Mouse (Mus musculus) embryonic facial prominence, embryonic 12.5 days (tissue): ENCODE results near the gene March10. TPM values are rescaled to one million over a fixed set of nuclear protein-coding genes. Genes with fewer than 3 reads are reported as not detected.

Source experiments
- ATAC-seq: fragments of 200-750 bp; cut with Nextera tagmentation; 2 replicates; pipeline ENCODE4 v1.8.0; 2017; ENCODE audit not compliant: insufficient number of reproducible peaks, insufficient read depth, low FRiP score, low TSS enrichment
- H3K27ac ChIP-seq: fragments of 300-500 bp; sonication (generic); 2 replicates; pipeline ENCODE4 v1.5.1; 2016; ENCODE audit warnings: mild to moderate bottlenecking
- H3K27me3 ChIP-seq: fragments of 300-500 bp; sonication (generic); 2 replicates; pipeline ENCODE4 v1.6.1; 2016; ENCODE audit warnings: mild to moderate bottlenecking, moderate library complexity
- H3K36me3 ChIP-seq: fragments of 300-500 bp; sonication (generic); 2 replicates; pipeline ENCODE4 v1.6.1; 2016; ENCODE audit warnings: mild to moderate bottlenecking
- H3K4me1 ChIP-seq: fragments of 300-500 bp; sonication (generic); 2 replicates; pipeline ENCODE4 v1.6.1; 2016
- H3K4me2 ChIP-seq: fragments of 300-500 bp; sonication (generic); replicated peaks from 2 replicates; pipeline ENCODE4 v1.6.1; 2016; ENCODE audit warnings: mild to moderate bottlenecking, moderate library complexity
- H3K4me3 ChIP-seq: fragments of 300-500 bp; sonication (generic); 2 replicates; pipeline ENCODE4 v1.5.1; 2016; ENCODE audit warnings: mild to moderate bottlenecking
- H3K9ac ChIP-seq: fragments of 300-500 bp; sonication (generic); 2 replicates; pipeline ENCODE4 v1.6.1; 2016; ENCODE audit warnings: mild to moderate bottlenecking, moderate library complexity
- H3K9me3 ChIP-seq: fragments of 300-500 bp; sonication (generic); 2 replicates; pipeline ENCODE4 v1.6.1; 2016; ENCODE audit warnings: mild to moderate bottlenecking, moderate library complexity
- WGBS: fragments of 180-500 bp; shearing (Covaris S2); methylation state at CpG from one replicate; pipeline ENCODE4 v1.1.7; 2016; 5-methylcytosine and 5-hydroxymethylcytosine counted together
- polyA plus RNA-seq: library from polyadenylated mRNA; unstranded; fragments of >200 nt; fragmentation: Nextera tagmentation; extraction: Ambion mirVana; gene quantifications from 2 replicates; pipeline ENCODE4 v1.2.1, GENCODE M21; 2016

Gene March10
- polyA plus RNA-seq, 1 experiment from 2014 or later, result 0.18 TPM

GRCm38 (mm10) chr11:105364386-105365065 lies 92.0 kb downstream of the March10 start:
- 0 out of 2 replicates have a peak overlapping the region, but pooled peaks have one; percentile 10 for H3K4me2 ChIP-seq
- 0 out of 2 replicates have a peak overlapping the region, but pooled peaks have one; percentile 36 for H3K27ac ChIP-seq
- ATAC-seq, result no peak
- H3K27me3 ChIP-seq, result peaks cover 3% of the 10 kb centered on the region; the same call in 1 of the 2 replicates
- no peak overlapping the region for H3K4me3 ChIP-seq
- no peaks in the 10 kb centered on the region for H3K9me3 ChIP-seq
- H3K36me3 ChIP-seq, result no peaks in the 10 kb centered on the region
- WGBS, result 17% methylated on average over 12 of the region's 12 CpGs
- H3K9ac ChIP-seq, result no peak overlapping the region
- H3K4me1 ChIP-seq, result peaks cover 20% of the 10 kb centered on the region

GRCm38 (mm10) chr11:105363598-105364385 lies 92.7 kb downstream of the March10 start:
- peak overlapping the region; percentile 53 for H3K4me3 ChIP-seq
- ATAC-seq, result no peak
- H3K9ac ChIP-seq, result peak overlapping the region; percentile 55
- WGBS, result 35% methylated on average over 12 of the region's 12 CpGs
- H3K9me3 ChIP-seq, result no peaks in the 10 kb centered on the region
- H3K27me3 ChIP-seq, result peaks cover 3% of the 10 kb centered on the region; the same call in 1 of the 2 replicates
- peaks cover 20% of the 10 kb centered on the region for H3K4me1 ChIP-seq
- no peaks in the 10 kb centered on the region for H3K36me3 ChIP-seq
- no peak overlapping the region for H3K27ac ChIP-seq
- peak overlapping the region; percentile 81 for H3K4me2 ChIP-seq

- Histone ChIP-seq H3K27ac (0 out of 2 replicates have a peak overlapping the region, but pooled peaks have one; percentile 17), H3K36me3 (no peaks in the 10 kb centered on the region), H3K9ac (peak overlapping the region; percentile 55), H3K4me3 (peak overlapping the region; percentile 53), H3K27me3 (peaks cover 3% of the 10 kb centered on the region; the same call in 1 of the 2 replicates), H3K9me3 (no peaks in the 10 kb centered on the region), H3K4me1 (peaks cover 20% of the 10 kb centered on the region), H3K4me2 (peak overlapping the region; percentile 81)
- under 1% methylated on average over 40 of the region's 40 CpGs for WGBS
- peak; percentile 71 for ATAC-seq
These were observed 93.5 kb downstream of the March10 start for GRCm38 (mm10) chr11:105362946-105363597.

GRCm38 (mm10) chr11:105362041-105362765 lies 94.3 kb downstream of the March10 start:
- no peak overlapping the region for H3K27ac ChIP-seq
- WGBS, result 84% methylated on average over 4 of the region's 4 CpGs
- peaks cover 3% of the 10 kb centered on the region; the same call in 1 of the 2 replicates for H3K27me3 ChIP-seq
- H3K4me1 ChIP-seq, result peaks cover 20% of the 10 kb centered on the region
- no peak for ATAC-seq
- H3K9me3 ChIP-seq, result no peaks in the 10 kb centered on the region
- no peak overlapping the region for H3K4me3 ChIP-seq
- H3K9ac ChIP-seq, result no peak overlapping the region
- no peak overlapping the region for H3K4me2 ChIP-seq
- no peaks in the 10 kb centered on the region for H3K36me3 ChIP-seq

GRCm38 (mm10) chr11:105356301-105356700 lies 100.2 kb downstream of the March10 start:
- ATAC-seq, result no peak
- no peak overlapping the region for H3K9ac ChIP-seq
- no peak overlapping the region for H3K4me3 ChIP-seq
- H3K4me2 ChIP-seq, result no peak overlapping the region
- no peaks in the 10 kb centered on the region for H3K36me3 ChIP-seq
- H3K27me3 ChIP-seq, result no peaks in the 10 kb centered on the region
- peaks cover 13% of the 10 kb centered on the region for H3K4me1 ChIP-seq
- WGBS, result 55% methylated on average over 7 of the region's 7 CpGs
- no peak overlapping the region for H3K27ac ChIP-seq
- no peaks in the 10 kb centered on the region for H3K9me3 ChIP-seq

- no peak for ATAC-seq
- Histone ChIP-seq H3K4me3 (no peak overlapping the region), H3K9ac (no peak overlapping the region), H3K27ac (no peak overlapping the region), H3K36me3 (peaks cover 18% of the 10 kb centered on the region), H3K4me2 (no peak overlapping the region), H3K27me3 (no peaks in the 10 kb centered on the region), H3K9me3 (no peaks in the 10 kb centered on the region), H3K4me1 (peaks cover 13% of the 10 kb centered on the region)
- 89% methylated on average over 4 of the region's 4 CpGs for WGBS
These were observed 102.6 kb downstream of the March10 start for GRCm38 (mm10) chr11:105353891-105354280.

GRCm38 (mm10) chr11:105352954-105353890 lies 103.3 kb downstream of the March10 start:
- H3K4me3 ChIP-seq, result no peak overlapping the region
- no peak for ATAC-seq
- 61% methylated on average over 9 of the region's 9 CpGs for WGBS
- H3K9ac ChIP-seq, result no peak overlapping the region
- H3K4me2 ChIP-seq, result no peak overlapping the region
- H3K9me3 ChIP-seq, result no peaks in the 10 kb centered on the region
- H3K27me3 ChIP-seq, result no peaks in the 10 kb centered on the region
- peak overlapping the region; percentile 52; the same call in 1 of the 2 replicates for H3K27ac ChIP-seq
- peaks cover 24% of the 10 kb centered on the region for H3K36me3 ChIP-seq
- peaks cover 13% of the 10 kb centered on the region for H3K4me1 ChIP-seq

- Histone ChIP-seq H3K4me2 (no peak overlapping the region), H3K9ac (no peak overlapping the region), H3K9me3 (no peaks in the 10 kb centered on the region), H3K27ac (no peak overlapping the region), H3K4me3 (no peak overlapping the region), H3K4me1 (peaks cover 13% of the 10 kb centered on the region), H3K27me3 (no peaks in the 10 kb centered on the region), H3K36me3 (peaks cover 34% of the 10 kb centered on the region)
- 76% methylated on average over 8 of the region's 8 CpGs for WGBS
- ATAC-seq, result no peak
These were observed 104.4 kb downstream of the March10 start for GRCm38 (mm10) chr11:105352152-105352551.

GRCm38 (mm10) chr11:105350643-105351042 lies 105.9 kb downstream of the March10 start:
- 85% methylated on average over 7 of the region's 7 CpGs for WGBS
- Histone ChIP-seq H3K27me3 (no peaks in the 10 kb centered on the region), H3K4me2 (no peak overlapping the region), H3K9me3 (no peaks in the 10 kb centered on the region), H3K27ac (no peak overlapping the region), H3K36me3 (peaks cover 49% of the 10 kb centered on the region), H3K9ac (no peak overlapping the region), H3K4me3 (no peak overlapping the region), H3K4me1 (peaks cover 13% of the 10 kb centered on the region)
- no peak for ATAC-seq

- Histone ChIP-seq H3K4me3 (no peak overlapping the region), H3K4me2 (no peak overlapping the region), H3K27me3 (no peaks in the 10 kb centered on the region), H3K4me1 (peaks cover 13% of the 10 kb centered on the region), H3K36me3 (peaks cover 56% of the 10 kb centered on the region), H3K9me3 (no peaks in the 10 kb centered on the region), H3K9ac (no peak overlapping the region), H3K27ac (no peak overlapping the region)
- ATAC-seq, result no peak
- 94% methylated on average over 19 of the region's 19 CpGs for WGBS
These were observed 106.7 kb downstream of the March10 start for GRCm38 (mm10) chr11:105349780-105350324.
